ENCODE assay signal across 22 mouse cellular contexts in the genomic region with DNA sequence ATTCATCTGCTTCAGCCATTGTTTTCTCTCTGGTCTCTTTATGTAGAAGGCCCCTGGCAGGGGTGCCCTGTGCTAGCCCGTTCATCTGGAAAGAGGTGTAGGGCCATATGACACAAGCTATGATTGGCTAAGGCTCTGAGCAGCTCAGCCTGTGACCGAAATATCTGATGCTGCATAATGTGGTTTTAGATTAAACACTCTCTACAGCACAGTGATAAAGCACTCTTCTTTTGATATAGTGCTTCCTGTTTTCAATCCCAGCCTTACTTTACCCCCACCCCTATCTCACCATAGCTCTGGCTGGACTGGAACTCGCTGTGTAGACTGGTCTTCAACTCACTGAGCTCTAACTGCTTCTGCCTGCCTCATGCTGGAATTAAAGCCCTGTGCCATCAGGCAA. TPM values are rescaled to one million over a fixed set of nuclear protein-coding genes. Genes with fewer than 3 reads are reported as not detected.
A peak's percentile ranks its signal among the peaks of the same experiment; 100 is the strongest.
DNase-seq lines count a peak whose midpoint lies in the region; TF ChIP-seq lines count a peak whose summit lies in the region.
"Had no signal": no experiment of that assay in that cellular context is flagged by ENCODE, and none has a peak within 500 bp of the region (broad histone marks: within the 10 kb centered on the region; RNA-seq: fewer than 3 reads in every experiment).

No protein-coding gene starts in this region.

- no peak for TF ChIP-seq POLR2A in MEL (IDR thresholded peaks at IDR 0.05; ENCODE audit: control insufficient read depth in 1 of 2, insufficient read depth in 1 of 2, low read depth in 1 of 2, low read length in 2 of 2, poor library complexity in 1 of 2)

- TF ChIP-seq EP300 in MEL (IDR thresholded peaks at IDR 0.05; ENCODE audit: low read depth in 1 of 2, low read length in 2 of 2), result peak; percentile 77

- peaks cover 0 to 3% of the 10 kb centered on the region in 2 experiments; a peak in 1 of 4 replicates for H3K27me3 ChIP-seq in MEL (ENCODE audit: control insufficient read depth in 1 of 2, insufficient read depth in 2 of 2, low read length in 2 of 2)
- H3K27me3 ChIP-seq: forebrain, embryonic 13.5 days; hindbrain, embryonic 12.5 days; limb, embryonic 15.5 days; liver, embryonic 15.5 days; neural tube, embryonic 13.5 days had no signal

- H3K9ac ChIP-seq in MEL (ENCODE audit: control insufficient read depth, low read depth, low read length, poor library complexity, severe bottlenecking), result peak overlapping the region; percentile 30
- H3K9ac ChIP-seq: forebrain, embryonic 13.5 days; hindbrain, embryonic 12.5 days; limb, embryonic 15.5 days; liver, embryonic 15.5 days; neural tube, embryonic 13.5 days had no signal

- TF ChIP-seq RAD21 in MEL (IDR thresholded peaks at IDR 0.05; ENCODE audit: low read depth, low read length), result no peak

- no peak for TF ChIP-seq CTCF in MEL (IDR thresholded peaks at IDR 0.05 in 2 of 3, conservative IDR thresholded peaks at IDR 0.05 in 1 of 3; ENCODE audit: control insufficient read depth in 1 of 3, insufficient read depth in 1 of 3, low read depth in 2 of 3, low read length in 3 of 3, poor library complexity in 1 of 3, severe bottlenecking in 1 of 3)

- DNase-seq in retina, adult 2 months (ENCODE audit: low read depth, low spot score), result peak; percentile 64
- DNase-seq in retina, postnatal 1 day, result no peak
- DNase-seq in CD4-positive, CD25-positive, alpha-beta regulatory T cell, adult 2 months (ENCODE audit: low read depth, low spot score), result peak; percentile 52
- peak; percentile 73 for DNase-seq in MEL (ENCODE audit: low read depth, low spot score)
- peak; percentile 43 for DNase-seq in induced T-regulatory cell, adult 2 months (ENCODE audit: low read depth)
- no peak for DNase-seq in adrenal gland, postnatal 14 days
- DNase-seq in frontal cortex, postnatal 10 days (ENCODE audit: low spot score in 2 of 2), result no peak
- no peak for DNase-seq in embryo, embryonic 10 days (ENCODE audit: low spot score)
- DNase-seq: cerebellum, adult 11-12 months; cerebellum, postnatal 25 days; left cerebral cortex, postnatal 4 days; midbrain, embryonic 14.5 days; thymus, adult 2 months had no signal

- no peaks in the 10 kb centered on the region for H3K9me3 ChIP-seq in MEL (replicated peaks; ENCODE audit: insufficient read depth, low read length)
- H3K9me3 ChIP-seq: forebrain, embryonic 13.5 days; hindbrain, embryonic 12.5 days; limb, embryonic 15.5 days; liver, embryonic 15.5 days; neural tube, embryonic 13.5 days had no signal

- H3K36me3 ChIP-seq in MEL (ENCODE audit: control insufficient read depth in 1 of 2, insufficient read depth in 2 of 2, low read length in 2 of 2), result peaks cover 0 to 24% of the 10 kb centered on the region in 2 experiments; a peak in 2 of 4 replicates
- H3K36me3 ChIP-seq: hindbrain, embryonic 12.5 days; limb, embryonic 15.5 days; liver, embryonic 15.5 days; neural tube, embryonic 13.5 days had no signal

- peaks cover 6 to 15% of the 10 kb centered on the region in 2 experiments; a peak in 3 of 4 replicates for H3K4me1 ChIP-seq in MEL (ENCODE audit: control insufficient read depth in 1 of 2, insufficient read depth in 2 of 2, low read length in 2 of 2)
- H3K4me1 ChIP-seq: forebrain, embryonic 13.5 days had no signal

- H3K27ac ChIP-seq in MEL (ENCODE audit: control insufficient read depth, low read depth, low read length), result peak overlapping the region; percentile 15
- H3K27ac ChIP-seq: forebrain, embryonic 13.5 days; hindbrain, embryonic 12.5 days; kidney, postnatal 0 days; left cerebral cortex, adult 2 months; limb, embryonic 15.5 days; liver, embryonic 15.5 days; macrophage; neural tube, embryonic 13.5 days; stomach, postnatal 0 days had no signal

- H3K4me3 ChIP-seq in MEL (ENCODE audit: control insufficient read depth in 1 of 2, insufficient read depth in 1 of 2, low read depth in 2 of 2, low read length in 2 of 2), result peak overlapping the region; percentile 28 to 41
- H3K4me3 ChIP-seq: forebrain, embryonic 13.5 days; hindbrain, embryonic 12.5 days; left cerebral cortex, adult 2 months; limb, embryonic 15.5 days; liver, embryonic 15.5 days; neural tube, embryonic 13.5 days had no signal

- H3K79me2 ChIP-seq in MEL (ENCODE audit: control insufficient read depth, insufficient read depth, low read length, poor library complexity), result peaks cover 3% of the 10 kb centered on the region

TF ChIP-seq in MEL, 35 proteins besides CTCF, POLR2A, EP300 and RAD21:
- TF ChIP-seq BHLHE40 (IDR thresholded peaks at IDR 0.05; ENCODE audit: borderline replicate concordance, low read depth, low read length) (peak; percentile 54; the same call in 1 of the 2 replicates), TBP (IDR thresholded peaks at IDR 0.05; ENCODE audit: low read depth, low read length) (no peak; the same call in 1 of the 2 replicates), ELF1 (IDR thresholded peaks at IDR 0.05; ENCODE audit: low read depth, low read length) (no peak), MAFK (IDR thresholded peaks at IDR 0.05; ENCODE audit: borderline replicate concordance, low read depth, low read length) (0 out of 2 replicates have a peak, but pooled peaks have one; percentile 11), POLR2AphosphoS5 (IDR thresholded peaks at IDR 0.05; ENCODE audit: borderline replicate concordance, low read depth, low read length) (no peak), SIN3A (IDR thresholded peaks at IDR 0.05; ENCODE audit: low read length) (peak; percentile 47), MYC (IDR thresholded peaks at IDR 0.05; ENCODE audit: low read depth, low read length) (no peak), TCF12 (IDR thresholded peaks at IDR 0.05; ENCODE audit: low read depth, low read length) (peak; percentile 53), MAX (IDR thresholded peaks at IDR 0.05; ENCODE audit: low read length) (no peak), JUND (IDR thresholded peaks at IDR 0.05; ENCODE audit: low read depth, low read length) (no peak), GATA1 (IDR thresholded peaks at IDR 0.05; ENCODE audit: low read depth, low read length) (peak; percentile 94), MXI1 (IDR thresholded peaks at IDR 0.05; ENCODE audit: low read depth, low read length) (no peak), NRF1 (IDR thresholded peaks at IDR 0.05; ENCODE audit: insufficient read depth, low read depth, low read length, poor library complexity, severe bottlenecking) (no peak), USF1 (IDR thresholded peaks at IDR 0.05; ENCODE audit: low read depth, low read length) (0 out of 2 replicates have a peak, but pooled peaks have one; percentile 32), ZKSCAN1 (IDR thresholded peaks at IDR 0.05; ENCODE audit: low read depth, low read length) (no peak), NELFE (IDR thresholded peaks at IDR 0.05; ENCODE audit: low read depth, low read length) (no peak), CHD2 (IDR thresholded peaks at IDR 0.05; ENCODE audit: low read length) (no peak), MYB (IDR thresholded peaks at IDR 0.05; ENCODE audit: low read depth, low read length) (no peak), ZNF384 (IDR thresholded peaks at IDR 0.05; ENCODE audit: low read depth, low read length) (peak; percentile 67), MEF2A (IDR thresholded peaks at IDR 0.05; ENCODE audit: extremely low read depth, insufficient replicate concordance, low read depth, low read length, poor library complexity, severe bottlenecking) (no peak), RCOR1 (IDR thresholded peaks at IDR 0.05; ENCODE audit: low read depth, low read length) (peak; percentile 87), ETS1 (IDR thresholded peaks at IDR 0.05; ENCODE audit: low read depth, low read length) (peak; percentile 78; the same call in 1 of the 2 replicates), MAZ (IDR thresholded peaks at IDR 0.05; ENCODE audit: low read depth, low read length) (no peak), USF2 (IDR thresholded peaks at IDR 0.05; ENCODE audit: borderline replicate concordance in 1 of 2, insufficient read depth in 1 of 2, low read depth in 1 of 2, low read length in 2 of 2) (no peak)

RNA-seq across cellular contexts. Expression of gene Ccdc126, which starts 2.3 kb away (rescaled TPM):
- total RNA-seq in MEL (2012; rRNA removed), result 3.9 and 4.4 TPM in 2 replicates
- 1 to 10 TPM in 1 of 2 experiments, not detected in 1; 3.8 TPM for polyA plus RNA-seq in MEL (2012; ENCODE audit: insufficient read depth in 1 of 2, insufficient read length in 2 of 2, low read depth in 1 of 2, low replicate concordance in 2 of 2, missing spikeins in 1 of 2)
- total RNA-seq in adrenal gland, postnatal 14 days (2021), result 9.7 and 9.9 TPM in 2 replicates

RNA-seq across cellular contexts. Expression of gene Fam221a, which starts 46.2 kb away (rescaled TPM):
- total RNA-seq in MEL (2012; rRNA removed), result not detected in 2 replicates
- under 1 TPM in 1 of 2 experiments, not detected in 1; 0.08 TPM for polyA plus RNA-seq in MEL (2012; ENCODE audit: insufficient read depth in 1 of 2, insufficient read length in 2 of 2, low read depth in 1 of 2, low replicate concordance in 2 of 2, missing spikeins in 1 of 2)
- total RNA-seq in adrenal gland, postnatal 14 days (2021), result 1.3 and 2.2 TPM in 2 replicates

RNA-seq across cellular contexts. Expression of gene Tra2a, which starts 57.5 kb away (rescaled TPM):
- 108 and 114 TPM in 2 replicates for total RNA-seq in MEL (2012; rRNA removed)
- polyA plus RNA-seq in MEL (2012; ENCODE audit: insufficient read depth in 1 of 2, insufficient read length in 2 of 2, low read depth in 1 of 2, low replicate concordance in 2 of 2, missing spikeins in 1 of 2), result 10 to 100 TPM in 1 of 2 experiments, not detected in 1; 85.2 TPM
- 68.4 and 85.4 TPM in 2 replicates for total RNA-seq in adrenal gland, postnatal 14 days (2021)

Comparison
In these comparisons a context has a peak if more than half of its experiments do, and no peak if none do; other contexts are left out.
1. DNase-seq: peak in retina, adult 2 months (single experiment), CD4-positive, CD25-positive, alpha-beta regulatory T cell, adult 2 months (single experiment), MEL (single experiment) and induced T-regulatory cell, adult 2 months (single experiment); none in retina, postnatal 1 day (single experiment), adrenal gland, postnatal 14 days (single experiment), frontal cortex, postnatal 10 days (0 of 2) and embryo, embryonic 10 days (single experiment).